Mouse (Mus musculus): ENCODE data around the gene Ccdc88c.

The Ccdc88c gene

DNA sequence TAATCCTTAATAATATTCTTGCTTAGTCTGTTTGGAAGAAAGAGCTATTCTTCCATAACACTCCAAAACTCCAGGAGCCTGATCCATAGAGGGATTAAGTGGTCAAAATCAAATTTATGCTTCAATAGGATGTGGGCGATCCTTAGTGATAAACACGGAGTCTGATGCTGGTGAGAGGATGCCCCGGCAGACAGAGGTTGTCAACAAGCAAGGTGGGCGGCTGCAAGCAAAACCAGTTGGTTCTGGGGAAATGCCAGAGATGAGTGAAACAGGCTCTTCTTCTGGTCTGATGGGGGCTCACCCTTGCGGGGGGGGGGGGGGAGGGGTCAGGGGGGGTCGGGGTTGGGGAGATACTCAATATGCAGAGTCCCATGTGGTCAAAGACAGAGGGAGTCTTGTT lies 152.9 kb downstream of the Ccdc88c start:
- DNase-seq (ENCODE audit: low spot score): no peak

GRCm38 (mm10) chr12:100875553-100875952 lies 153.3 kb downstream of the Ccdc88c start:
- DNase-seq (ENCODE audit: low spot score): no peak

- no peak for DNase-seq (ENCODE audit: low spot score)
Observed at GRCm38 (mm10) chr12:100873612-100874011, 155.2 kb downstream of the Ccdc88c start.

DNA sequence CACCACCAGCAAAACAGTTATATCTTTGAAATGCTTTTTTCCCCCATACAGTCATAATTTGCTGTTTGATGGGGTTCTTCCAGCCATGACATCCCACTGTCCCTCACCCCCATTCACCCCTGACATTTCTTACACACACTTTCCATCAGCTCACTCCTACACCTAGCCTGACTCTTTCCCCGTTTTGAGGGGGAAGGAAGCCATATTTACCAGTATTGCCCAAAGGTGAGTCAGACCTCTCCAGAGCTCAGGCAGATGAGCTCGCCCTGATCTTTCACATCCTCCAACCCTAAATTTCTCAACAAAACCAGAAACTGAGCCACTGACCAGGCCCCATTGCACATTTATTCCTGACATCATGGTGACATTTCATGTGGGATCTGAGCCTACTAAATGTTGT lies 157.0 kb downstream of the Ccdc88c start:
- no peak for DNase-seq (ENCODE audit: low spot score)

- no peak for DNase-seq (ENCODE audit: low spot score)
Observed at GRCm38 (mm10) chr12:100871234-100871633, 157.6 kb downstream of the Ccdc88c start.

DNA sequence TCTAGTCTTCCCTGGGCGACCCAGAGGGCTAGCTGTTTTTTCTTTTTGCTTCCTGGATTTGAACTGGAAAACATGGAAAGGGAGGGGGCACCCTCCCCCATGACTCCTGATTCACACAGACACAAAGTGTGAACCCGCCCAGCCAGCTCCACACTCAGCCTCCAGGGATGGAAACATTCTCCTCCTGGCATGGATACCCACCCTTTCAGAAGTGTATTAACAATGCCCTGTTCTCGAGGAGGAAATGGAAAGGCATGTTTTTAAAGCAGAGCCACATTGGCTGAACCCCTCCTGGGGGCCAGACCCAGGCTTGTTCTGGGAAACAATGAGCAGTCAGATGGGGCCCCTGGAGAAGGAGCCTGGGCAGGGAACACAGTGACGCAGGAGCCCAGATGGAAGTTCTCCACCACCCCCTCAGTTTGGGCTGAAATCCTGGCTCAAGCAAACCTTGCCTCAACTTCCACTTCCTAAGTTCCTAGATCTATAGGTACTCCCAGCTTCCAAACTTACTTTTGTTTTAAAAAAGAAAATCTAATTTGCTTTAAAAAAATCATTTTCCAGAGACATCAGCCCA lies 160.7 kb downstream of the Ccdc88c start:
- DNase-seq (ENCODE audit: low spot score): no peak

DNA sequence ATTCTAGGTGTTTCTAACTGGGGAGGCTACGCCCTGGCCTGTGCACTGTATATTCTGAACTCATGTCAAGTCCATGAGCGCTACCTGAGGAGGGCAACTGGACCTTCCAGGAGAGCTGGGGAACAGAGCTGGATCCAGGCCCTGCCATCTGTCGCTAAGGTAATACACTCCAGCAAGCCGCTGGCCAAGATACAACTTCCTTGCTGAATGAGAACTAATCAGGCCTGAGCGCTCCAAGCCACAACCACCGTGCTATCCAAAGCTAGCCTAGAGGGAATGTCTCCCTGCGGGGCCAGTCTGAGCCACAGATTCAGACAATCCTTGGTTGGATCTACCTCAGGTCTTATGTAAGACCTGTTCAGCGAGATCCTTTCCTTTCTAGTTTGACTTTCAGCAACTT lies 161.8 kb downstream of the Ccdc88c start:
- DNase-seq (ENCODE audit: low spot score): no peak

- DNase-seq (ENCODE audit: low spot score): no peak
Observed at GRCm38 (mm10) chr12:100865509-100866078, 163.3 kb downstream of the Ccdc88c start.

- no peak for DNase-seq (ENCODE audit: low spot score)
Observed at GRCm38 (mm10) chr12:100865072-100865471, 163.8 kb downstream of the Ccdc88c start.

DNA sequence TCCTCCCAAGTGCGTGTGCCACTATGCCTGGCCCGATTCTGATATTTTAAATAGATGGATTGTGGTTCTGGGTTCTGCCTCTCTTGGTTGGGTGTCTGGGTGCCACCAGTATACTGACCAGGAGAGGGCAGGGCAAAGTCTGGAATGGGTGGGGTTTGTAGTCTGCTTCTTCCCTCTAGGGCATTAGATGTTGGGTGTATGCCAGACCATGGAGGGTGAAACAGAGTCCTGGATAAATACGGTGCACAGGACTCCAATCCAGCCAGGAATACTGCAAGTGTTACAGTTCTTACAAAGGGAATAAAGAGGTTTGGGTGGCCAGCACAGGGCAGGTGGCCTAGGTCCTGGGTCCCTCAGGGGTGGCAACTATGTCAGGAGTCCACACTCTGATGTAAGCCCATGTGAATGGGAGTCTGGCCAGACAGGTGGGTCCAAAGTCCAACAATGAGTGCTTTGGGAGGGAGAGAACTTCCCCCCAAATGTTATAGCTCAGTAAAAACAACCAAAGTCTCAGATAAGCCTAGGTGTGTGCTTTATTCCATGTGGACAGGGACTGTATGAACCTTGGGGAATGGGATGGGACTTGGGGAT lies 165.9 kb downstream of the Ccdc88c start:
- no peak for DNase-seq (ENCODE audit: low spot score)

- DNase-seq (ENCODE audit: low spot score): no peak
Observed at GRCm38 (mm10) chr12:100862272-100862671, 166.6 kb downstream of the Ccdc88c start.
